Mouse (Mus musculus): ENCODE measurements around the gene Ctxn1. TPM values are rescaled to one million over a fixed set of nuclear protein-coding genes. Genes with fewer than 3 reads are reported as not detected.

The Ctxn1 gene
- polyA plus RNA-seq (2017; shearing (Covaris generic)), result 0.95 TPM

DNA sequence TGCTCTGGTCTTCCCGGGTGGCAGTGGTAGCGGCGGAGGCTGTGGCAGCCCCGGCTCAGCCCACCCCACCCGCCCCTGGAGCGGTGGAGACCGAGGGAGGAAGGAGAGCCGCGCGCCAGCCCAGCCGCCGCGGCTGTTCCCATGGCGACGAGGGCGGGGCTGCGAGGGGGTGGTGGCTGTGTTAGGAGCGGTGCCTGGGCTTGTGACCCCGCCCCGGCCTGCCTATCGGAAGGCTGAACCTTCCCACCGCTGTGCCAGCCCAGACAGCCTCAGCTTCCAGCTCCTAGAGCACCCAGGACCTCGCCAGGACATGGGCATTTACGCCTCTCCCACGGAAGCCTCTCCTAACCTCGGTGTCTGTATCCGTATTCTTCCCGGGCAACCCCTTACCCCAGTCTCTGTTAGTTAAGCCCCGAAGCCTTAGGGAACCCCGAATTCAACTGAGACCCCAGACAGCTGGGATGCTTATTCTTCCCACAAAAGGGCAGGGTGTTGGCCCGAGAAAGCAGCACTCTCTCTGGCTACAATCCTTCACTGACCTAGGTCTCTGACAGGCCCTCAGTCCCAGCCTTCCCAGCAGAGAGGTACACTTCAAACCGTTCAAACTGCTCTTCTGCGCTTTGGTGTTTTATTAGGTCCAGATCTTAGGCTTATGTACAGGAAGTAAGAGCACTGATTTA lies at the start of gene Ctxn1:
Gene Ctxn1, minus strand, starts transcription at position 150 of the 680 bp plus-strand sequence.

GRCm38 (mm10) chr8:4275275-4276110 lies 16.4 kb upstream of the Ctxn1 start, which contains the start of gene Timm44:
TSS of gene Timm44 (minus strand) at chr8:4275913.

DNA sequence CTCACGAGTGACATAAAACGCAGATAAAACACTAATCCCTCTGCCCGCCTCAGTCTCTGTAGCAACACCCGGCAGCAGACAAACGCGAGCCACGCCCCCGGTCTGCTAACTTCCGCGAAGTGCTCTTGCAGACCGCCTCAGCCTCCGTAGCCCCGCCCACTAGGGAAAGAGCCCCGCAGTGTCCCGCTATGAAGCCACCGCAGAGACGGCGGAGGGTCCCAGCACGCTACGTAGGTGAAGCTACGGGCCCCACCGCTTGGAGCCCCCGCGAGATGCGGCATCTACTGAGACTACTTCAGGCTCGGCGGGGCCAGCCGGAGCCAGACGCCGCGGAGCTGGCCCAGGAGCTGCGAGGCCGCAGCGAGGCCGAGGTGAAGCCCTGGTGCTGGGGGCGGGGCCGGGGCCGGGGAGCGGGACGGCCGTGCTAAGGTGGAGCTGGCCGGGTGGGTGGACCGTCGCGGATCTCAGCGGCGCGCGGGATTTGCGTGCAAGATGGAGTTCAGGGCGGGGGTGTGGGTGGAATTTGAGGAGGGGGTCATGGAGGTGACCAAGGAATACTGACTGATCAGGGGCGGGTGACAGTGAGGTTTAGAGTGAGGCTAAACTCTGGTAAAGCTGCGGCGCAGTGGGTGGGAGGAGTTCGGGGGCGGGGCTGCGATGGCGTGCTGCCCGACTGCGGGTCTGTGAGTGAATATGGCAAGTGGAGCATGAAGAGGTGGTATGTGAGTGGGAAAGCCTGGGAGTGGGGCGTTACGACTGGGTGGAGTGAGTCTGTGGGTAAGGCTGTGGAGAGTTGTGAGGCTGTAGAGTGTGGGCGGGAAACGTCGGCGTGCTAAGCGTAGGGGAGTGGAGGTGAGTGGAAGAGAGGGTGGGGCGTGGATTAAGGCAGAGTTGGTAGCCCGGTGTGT lies 5.9 kb downstream of the Ctxn1 start, which contains the start of gene Snapc2:
Gene Snapc2, plus strand, starts transcription at position 147 of the 908 bp plus-strand sequence.

DNA sequence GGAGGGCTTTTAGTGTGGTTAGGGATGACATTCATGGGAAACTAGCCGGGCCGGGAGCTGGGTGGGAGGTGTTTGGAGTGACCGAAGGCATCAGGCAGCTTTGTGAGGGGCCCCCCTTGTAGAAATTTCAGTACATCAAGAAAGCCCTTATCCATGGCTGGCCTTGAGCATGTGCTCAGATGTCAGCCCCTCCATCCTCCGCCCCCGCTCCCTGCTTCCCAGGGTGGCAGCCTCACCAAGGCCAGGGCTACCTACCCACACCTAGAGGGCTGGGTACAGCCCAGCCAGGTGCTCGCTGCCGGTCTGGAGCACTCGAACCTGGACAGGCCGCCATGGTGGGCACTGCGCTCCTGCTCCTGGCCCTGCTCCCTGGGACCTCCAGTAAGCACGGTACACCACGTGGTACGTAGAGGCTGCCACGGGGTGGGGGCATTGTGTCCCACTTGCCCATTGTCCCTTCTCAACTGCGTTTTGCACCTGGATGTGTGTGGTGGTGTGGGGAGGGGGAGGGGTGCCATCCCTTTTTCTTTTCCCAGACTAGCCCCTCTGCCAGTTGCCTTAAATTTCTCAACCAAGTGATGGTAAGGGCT lies 11.0 kb downstream of the Ctxn1 start, which contains the start of gene Tgfbr3l:
Gene Tgfbr3l, plus strand, starts transcription at position 264 of the 590 bp plus-strand sequence.

GRCm38 (mm10) chr8:4238434-4239192 lies 20.5 kb downstream of the Ctxn1 start, which contains the start of the genes Map2k7 and Gm49320:
TSS of gene Map2k7 (plus strand) at chr8:4238740.
TSS of gene Gm49320 (plus strand) at chr8:4238865.

GRCm38 (mm10) chr8:4226739-4227347 lies 32.2 kb downstream of the Ctxn1 start, which contains the start of gene Lrrc8e:
TSS of gene Lrrc8e (plus strand) at chr8:4226827.

GRCm38 (mm10) chr8:4216791-4217621 lies 42.1 kb downstream of the Ctxn1 start, which contains the start of gene Prr36:
TSS of gene Prr36 (minus strand) at chr8:4217459.

Other genes starting within 250 kb of the Ctxn1 start
- gene Cd209f, start 153.4 kb downstream of the Ctxn1 start, polyA plus RNA-seq (2017; shearing (Covaris generic)), result 0.38 TPM
- gene Cd209g, start 125.2 kb downstream of the Ctxn1 start, polyA plus RNA-seq (2017; shearing (Covaris generic)), result 0.87 TPM
- gene Evi5l, start 92.7 kb downstream of the Ctxn1 start, polyA plus RNA-seq (2017; shearing (Covaris generic)), result 10.3 TPM
- gene Prr36, start 41.8 kb downstream of the Ctxn1 start, polyA plus RNA-seq (2017; shearing (Covaris generic)), result 0.12 TPM
- 0.26 TPM for gene Lrrc8e, start 32.4 kb downstream of the Ctxn1 start, polyA plus RNA-seq (2017; shearing (Covaris generic))
- gene Map2k7, start 20.5 kb downstream of the Ctxn1 start, polyA plus RNA-seq (2017; shearing (Covaris generic)), result 80.1 TPM
- gene Gm49320, start 20.4 kb downstream of the Ctxn1 start, polyA plus RNA-seq (2017; shearing (Covaris generic)), result 0.35 TPM
- 1.1 TPM for gene Tgfbr3l, start 11.1 kb downstream of the Ctxn1 start, polyA plus RNA-seq (2017; shearing (Covaris generic))
- gene Snapc2, start 6.2 kb downstream of the Ctxn1 start, polyA plus RNA-seq (2017; shearing (Covaris generic)), result 13.9 TPM
- gene Timm44, start 16.6 kb upstream of the Ctxn1 start, polyA plus RNA-seq (2017; shearing (Covaris generic)), result 49.1 TPM
- gene Ccl25, start 65.9 kb upstream of the Ctxn1 start, polyA plus RNA-seq (2017; shearing (Covaris generic)), result 4.7 TPM
- 211 TPM for gene Elavl1, start 66.1 kb upstream of the Ctxn1 start, polyA plus RNA-seq (2017; shearing (Covaris generic))
- gene Cers4, start 233.8 kb upstream of the Ctxn1 start, polyA plus RNA-seq (2017; shearing (Covaris generic)), result 46.0 TPM

Data from effector memory CD4-positive, alpha-beta T cell, adult 7 months (primary cell).